Mouse (Mus musculus) megakaryocyte, embryonic 14.5 days (primary cell): ENCODE measurements around the gene Bcl2.

Experiments
- FLI1 ChIP-seq: IDR thresholded peaks from 2 replicates; pipeline ENCODE4 v1.6.1; 2012; ENCODE audit warnings: low read length, inconsistent platforms, mixed read lengths
- GATA1 ChIP-seq: IDR thresholded peaks from 3 replicates; pipeline ENCODE4 v1.6.1; 2012; ENCODE audit warnings: mixed read lengths, low read length, inconsistent platforms, borderline replicate concordance

GRCm38 (mm10) chr1:106647336-106647735 is 66.7 kb downstream of the Bcl2 start:
- TF ChIP-seq GATA1, result no peak
- no peak for TF ChIP-seq FLI1
